Mouse (Mus musculus) adrenal gland (tissue): ENCODE measurements at regions not wholly inside any gene's neighbourhood (a gene's known extent, or its start where the extent isn't known, plus 50 kb on each side); places are given as distances from the start of the nearest gene placed in this dataset.

Source experiments
- intact Hi-C: fragments of 180-260 bp; cut with DNase I; formaldehyde crosslinking; loops from one replicate; pipeline ENCODE4 v1.15.1; 2025

- intact Hi-C loops = no loop called here
Observed at GRCm38 (mm10) chr6:14409772-14410171, 345.3 kb downstream of the Ppp1r3a start.

- intact Hi-C loops = no loop called here
Observed at GRCm38 (mm10) chr6:14407754-14408153, 347.3 kb downstream of the Ppp1r3a start.

GRCm38 (mm10) chr6:14358280-14358679, 396.8 kb downstream of the Ppp1r3a start:
- intact Hi-C loops = no loop called here
